Mouse (Mus musculus) hindbrain, postnatal 0 days (tissue): Measurements from ENCODE around the gene Olfr1469. TPM values are rescaled to one million over a fixed set of nuclear protein-coding genes. Genes with fewer than 3 reads are reported as not detected.
"Not testable (repeated sequence)": the region's sequence is repeated elsewhere in the genome, so short reads cannot be mapped to it uniquely, and the experiment has no call there.

Experiments used
- ATAC-seq: fragments of 200-750 bp; cut with Nextera tagmentation; 2 replicates; pipeline ENCODE4 v1.8.0; 2017; ENCODE audit warnings: mild to moderate bottlenecking, moderate TSS enrichment, moderate library complexity
- DNase-seq: peaks from one replicate; pipeline ENCODE4 v3.0.0-alpha.2; 2015; ENCODE audit warnings: low spot score
- H3K27ac ChIP-seq: fragments of 300-500 bp; sonication (generic); 2 replicates; pipeline ENCODE4 v1.5.1; 2014; ENCODE audit warnings: mild to moderate bottlenecking
- H3K27me3 ChIP-seq: fragments of 300-500 bp; sonication (generic); 2 replicates; pipeline ENCODE4 v1.6.1; 2014; ENCODE audit warnings: low read length, mixed read lengths; ENCODE audit not compliant: insufficient read depth
- H3K36me3 ChIP-seq: fragments of 300-500 bp; sonication (generic); 2 replicates; pipeline ENCODE4 v1.6.1; 2014; ENCODE audit warnings: low read length, mixed read lengths; ENCODE audit not compliant: insufficient read depth
- H3K4me1 ChIP-seq: fragments of 300-500 bp; sonication (generic); 2 replicates; pipeline ENCODE4 v1.6.1; 2014; ENCODE audit warnings: antibody characterized with exemption, low read length, mixed read lengths; ENCODE audit not compliant: insufficient read depth
- H3K4me2 ChIP-seq: fragments of 300-500 bp; sonication (generic); 2 replicates; pipeline ENCODE4 v1.6.1; 2014; ENCODE audit warnings: low read depth, mild to moderate bottlenecking, low read length, moderate library complexity, mixed read lengths
- H3K4me3 ChIP-seq: fragments of 300-500 bp; sonication (generic); 2 replicates; pipeline ENCODE4 v1.5.1; 2014; ENCODE audit warnings: low read length
- H3K9ac ChIP-seq: fragments of 300-500 bp; sonication (generic); replicated peaks from 2 replicates; pipeline ENCODE4 v1.6.1; 2014; ENCODE audit warnings: mild to moderate bottlenecking, low read length, moderate library complexity, mixed read lengths
- H3K9me3 ChIP-seq: fragments of 300-500 bp; sonication (generic); 2 replicates; pipeline ENCODE4 v1.6.1; 2016; ENCODE audit warnings: low read length, mixed read lengths
- CTCF ChIP-seq: IDR thresholded peaks from 2 replicates; pipeline ENCODE4 v1.5.1; 2016; ENCODE audit warnings: antibody characterized with exemption, control low read depth, low read depth
- WGBS: fragments of 180-500 bp; shearing (Covaris S2); extraction: QIAGEN DNeasy Blood & Tissue Kit; methylation state at CpG from one replicate; pipeline ENCODE4 v1.1.7; 2014; 5-methylcytosine and 5-hydroxymethylcytosine counted together
- polyA plus RNA-seq: library from polyadenylated mRNA; unstranded; fragments of >200 nt; fragmentation: Nextera tagmentation; extraction: Ambion mirVana; gene quantifications from 2 replicates; pipeline ENCODE4 v1.2.1, GENCODE M21; 2015
- total RNA-seq: library from RNA; depleted of rRNA; stranded (reverse); fragments of >200 nt; gene quantifications from 2 replicates; pipeline ENCODE4 v1.2.3, GENCODE M21; 2014; rRNA removed

The Olfr1469 gene
- total RNA-seq, result not detected in 2 replicates
- polyA plus RNA-seq, result not detected in 2 replicates

DNA sequence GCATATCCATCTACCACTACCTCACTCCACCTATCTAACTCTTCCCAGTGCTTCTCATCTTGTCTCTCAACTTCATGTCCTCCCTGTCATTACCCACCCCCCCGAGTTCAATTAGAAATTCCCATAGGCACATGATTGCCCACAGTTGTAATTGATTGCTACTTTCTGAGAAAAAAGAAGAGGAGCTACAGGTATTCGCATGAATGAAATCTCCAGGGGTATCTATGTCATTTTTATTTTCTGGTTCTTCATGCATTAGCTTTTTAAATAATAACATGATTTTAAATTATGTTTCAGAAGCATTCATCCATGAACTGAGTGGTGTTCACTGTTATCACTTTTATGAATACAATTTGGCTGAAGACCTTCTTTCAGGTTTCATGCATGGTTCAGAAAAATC is at the start of gene Olfr1469:
Olfr1469 (plus strand) TSS at position 301 of the 400 bp plus-strand sequence.
- ATAC-seq (no peak), DNase-seq (no peak)
- Histone ChIP-seq H3K9ac (no peak within 1 kb of the TSS), H3K4me3 (no peak within 1 kb of the TSS), H3K27ac (no peak within 1 kb of the TSS), H3K36me3 (no peaks in the 10 kb centered on the region), H3K4me1 (no peaks in the 10 kb centered on the region), H3K9me3 (peaks cover 11% of the 10 kb centered on the region; the same call in 1 of the 2 replicates), H3K4me2 (no peak within 1 kb of the TSS), H3K27me3 (no peaks in the 10 kb centered on the region)
- 79% methylated on average over 2 of the region's 2 CpGs for WGBS
- TF ChIP-seq CTCF, result no peak

DNA sequence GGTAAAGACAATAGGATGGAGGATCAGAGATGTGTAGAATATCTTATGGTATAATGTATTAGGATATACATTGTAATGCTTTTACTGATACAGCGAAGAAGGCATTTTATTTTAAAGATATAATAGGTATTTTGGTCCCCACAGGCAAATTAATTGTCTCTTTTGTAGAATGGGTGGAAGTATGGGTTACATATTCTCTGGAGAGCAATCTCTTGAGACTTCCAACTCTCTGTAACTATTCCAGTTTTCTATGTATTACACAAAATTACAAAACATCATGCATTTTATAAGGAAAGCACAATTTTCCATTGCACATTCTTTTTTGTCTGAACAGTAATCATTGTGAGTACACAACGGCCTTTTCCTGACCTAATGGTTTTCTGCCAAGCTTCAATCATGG is 45.7 kb upstream of the Olfr1469 start, which contains the start of gene Olfr1467:
Olfr1467 (plus strand) TSS at position 301 of the 400 bp plus-strand sequence.
- Histone ChIP-seq H3K27me3 (no peaks in the 10 kb centered on the region), H3K9ac (no peak within 1 kb of the TSS), H3K9me3 (0 out of 2 replicates have a peak, but pooled peaks cover 3% of the 10 kb centered on the region), H3K36me3 (no peaks in the 10 kb centered on the region), H3K4me3 (no peak within 1 kb of the TSS), H3K27ac (no peak within 1 kb of the TSS), H3K4me1 (no peaks in the 10 kb centered on the region), H3K4me2 (no peak within 1 kb of the TSS)
- 77% methylated on average over 2 of the region's 2 CpGs for WGBS
- DNase-seq, result no peak
- TF ChIP-seq CTCF, result no peak
- ATAC-seq, result no peak

GRCm38 (mm10) chr19:13443109-13443508 is 35.5 kb downstream of the Olfr1469 start, which contains the start of gene Olfr1471:
TSS of gene Olfr1471 (plus strand) at chr19:13443409.
- not testable (repeated sequence) for H3K27ac ChIP-seq, H3K4me1 ChIP-seq, H3K9me3 ChIP-seq, ATAC-seq, H3K36me3 ChIP-seq, DNase-seq, H3K9ac ChIP-seq, H3K27me3 ChIP-seq, H3K4me2 ChIP-seq, H3K4me3 ChIP-seq
- 69% methylated on average over 2 of the region's 2 CpGs for WGBS

DNA sequence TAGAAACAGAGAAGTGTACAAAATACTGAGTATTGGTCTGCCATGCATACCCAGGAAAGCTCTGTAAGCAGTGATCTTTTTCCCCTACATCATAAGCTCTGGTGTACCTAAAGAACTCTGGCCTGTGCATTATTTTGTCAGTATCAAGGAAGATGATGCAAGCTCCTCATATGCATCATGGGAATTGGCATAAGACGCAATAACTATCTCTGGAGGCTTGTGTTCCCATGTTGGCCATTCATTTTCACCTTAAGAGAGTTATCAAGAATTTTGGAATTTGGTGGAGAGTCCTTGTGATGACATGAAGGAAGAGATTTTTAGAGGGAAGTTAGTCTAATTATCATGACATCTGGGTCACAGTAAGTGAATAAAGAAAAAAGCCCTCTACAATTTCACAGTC is 48.3 kb downstream of the Olfr1469 start, which contains the start of gene Olfr1472:
Olfr1472 (minus strand) TSS at position 101 of the 400 bp plus-strand sequence.
- H3K27me3 ChIP-seq, result no peaks in the 10 kb centered on the region
- H3K4me1 ChIP-seq, result no peaks in the 10 kb centered on the region
- no peak for TF ChIP-seq CTCF
- H3K27ac ChIP-seq, result no peak within 1 kb of the TSS
- 69% methylated on average over 1 of the region's 1 CpGs for WGBS
- no peak within 1 kb of the TSS for H3K4me3 ChIP-seq
- H3K4me2 ChIP-seq, result no peak within 1 kb of the TSS
- H3K9ac ChIP-seq, result no peak within 1 kb of the TSS
- no peaks in the 10 kb centered on the region for H3K36me3 ChIP-seq
- ATAC-seq (no peak), DNase-seq (no peak)
- 0 out of 2 replicates have a peak, but pooled peaks cover 3% of the 10 kb centered on the region for H3K9me3 ChIP-seq

Other genes with a start within 250 kb of the Olfr1469 start
- not detected in 2 replicates for gene Olfr1461, start 244.8 kb upstream of the Olfr1469 start, total RNA-seq
- not detected in 2 replicates for gene Olfr1461, start 244.8 kb upstream of the Olfr1469 start, polyA plus RNA-seq
- gene Olfr1462, start 222.1 kb upstream of the Olfr1469 start, total RNA-seq, result not detected in 2 replicates
- not detected in 2 replicates for gene Olfr1462, start 222.1 kb upstream of the Olfr1469 start, polyA plus RNA-seq
- gene Olfr1463, start 176.5 kb upstream of the Olfr1469 start, total RNA-seq, result not detected in 2 replicates
- gene Olfr1463, start 176.5 kb upstream of the Olfr1469 start, polyA plus RNA-seq, result not detected in 2 replicates
- gene Olfr1465, start 92.3 kb upstream of the Olfr1469 start, total RNA-seq, result not detected in 2 replicates
- not detected in 2 replicates for gene Olfr1465, start 92.3 kb upstream of the Olfr1469 start, polyA plus RNA-seq
- not detected in 2 replicates for gene Olfr1466, start 69.0 kb upstream of the Olfr1469 start, total RNA-seq
- not detected in 2 replicates for gene Olfr1466, start 69.0 kb upstream of the Olfr1469 start, polyA plus RNA-seq
- not detected in 2 replicates for gene Olfr1467, start 45.6 kb upstream of the Olfr1469 start, total RNA-seq
- gene Olfr1467, start 45.6 kb upstream of the Olfr1469 start, polyA plus RNA-seq, result not detected in 2 replicates
- gene Olfr1471, start 35.6 kb downstream of the Olfr1469 start, total RNA-seq, result not detected in 2 replicates
- not detected in 2 replicates for gene Olfr1471, start 35.6 kb downstream of the Olfr1469 start, polyA plus RNA-seq
- not detected in 2 replicates for gene Olfr1472, start 48.2 kb downstream of the Olfr1469 start, total RNA-seq
- gene Olfr1472, start 48.2 kb downstream of the Olfr1469 start, polyA plus RNA-seq, result not detected in 2 replicates
- gene Olfr1474, start 61.7 kb downstream of the Olfr1469 start, total RNA-seq, result not detected in 2 replicates
- gene Olfr1474, start 61.7 kb downstream of the Olfr1469 start, polyA plus RNA-seq, result not detected in 2 replicates
- gene Olfr1475, start 72.3 kb downstream of the Olfr1469 start, total RNA-seq, result not detected in 2 replicates
- not detected in 2 replicates for gene Olfr1475, start 72.3 kb downstream of the Olfr1469 start, polyA plus RNA-seq
- not detected in 2 replicates for gene Olfr1477, start 92.7 kb downstream of the Olfr1469 start, total RNA-seq
- not detected in 2 replicates for gene Olfr1477, start 92.7 kb downstream of the Olfr1469 start, polyA plus RNA-seq
- gene Olfr1480, start 120.1 kb downstream of the Olfr1469 start, total RNA-seq, result not detected in 2 replicates
- not detected in 2 replicates for gene Olfr1480, start 120.1 kb downstream of the Olfr1469 start, polyA plus RNA-seq
- not detected in 2 replicates for gene Olfr1484, start 175.7 kb downstream of the Olfr1469 start, total RNA-seq
- gene Olfr1484, start 175.7 kb downstream of the Olfr1469 start, polyA plus RNA-seq, result not detected in 2 replicates
- not detected in 2 replicates for gene Olfr1487, start 209.5 kb downstream of the Olfr1469 start, total RNA-seq
- not detected in 2 replicates for gene Olfr1487, start 209.5 kb downstream of the Olfr1469 start, polyA plus RNA-seq
- not detected in 2 replicates for gene Olfr1489, start 223.8 kb downstream of the Olfr1469 start, total RNA-seq
- gene Olfr1489, start 223.8 kb downstream of the Olfr1469 start, polyA plus RNA-seq, result not detected in 2 replicates
- not detected in 2 replicates for gene Olfr1490, start 243.2 kb downstream of the Olfr1469 start, total RNA-seq
- not detected in 2 replicates for gene Olfr1490, start 243.2 kb downstream of the Olfr1469 start, polyA plus RNA-seq